Mouse (Mus musculus) spleen, embryonic (tissue): Measurements from ENCODE around the gene Cmtm2b.
"Not testable (repeated sequence)": the region's sequence is repeated elsewhere in the genome, so short reads cannot be mapped to it uniquely, and the experiment has no call there.

Source experiments
- CTCF ChIA-PET: fragments of 350-600 bp; sonication (Branson Sonifier 250); formaldehyde crosslinking; loops from one replicate; lab custom pipeline; 2022; lab: Charles Lee

The Cmtm2b gene

GRCm38 (mm10) chr8:104321930-104322329 lies at the start of gene Cmtm2b:
TSS of gene Cmtm2b (plus strand) at chr8:104322230.
- CTCF ChIA-PET = not testable (repeated sequence)

GRCm38 (mm10) chr8:104293081-104293480 lies 28.9 kb upstream of the Cmtm2b start, which contains the start of gene Cmtm2a:
TSS of gene Cmtm2a (minus strand) at chr8:104293181.
- CTCF ChIA-PET = not testable (repeated sequence)

- CTCF ChIA-PET = no interaction called here
Observed at GRCm38 (mm10) chr8:104294396-104294795, 27.6 kb upstream of the Cmtm2b start.

- CTCF ChIA-PET = not testable (repeated sequence)
Observed at GRCm38 (mm10) chr8:104301577-104301976, 20.5 kb upstream of the Cmtm2b start.

- CTCF ChIA-PET = not testable (repeated sequence)
Observed at GRCm38 (mm10) chr8:104302536-104302935, 19.5 kb upstream of the Cmtm2b start.

GRCm38 (mm10) chr8:104304962-104305361 lies 17.1 kb upstream of the Cmtm2b start:
- CTCF ChIA-PET = no interaction called here

GRCm38 (mm10) chr8:104308341-104308740 lies 13.7 kb upstream of the Cmtm2b start:
- CTCF ChIA-PET = not testable (repeated sequence)

- CTCF ChIA-PET = interaction anchor here (0.7 kb wide), 1 partner anchor 24 kb away, joined by 3 read pairs; no protein-coding TSS in a partner anchor
Observed at GRCm38 (mm10) chr8:104309441-104310155, 12.4 kb upstream of the Cmtm2b start, which contains the start of the genes Gm45711 and Cmtm1. TSS of gene Gm45711 (minus strand) at chr8:104310081. TSS of gene Cmtm1 (minus strand) at chr8:104310145.

GRCm38 (mm10) chr8:104312023-104312422 lies 10.0 kb upstream of the Cmtm2b start:
- CTCF ChIA-PET = interaction anchor here (0.5 to 0.7 kb wide), 2 partner anchors 145 to 901 kb away, joined by 3 to 7 read pairs; no protein-coding TSS in a partner anchor

GRCm38 (mm10) chr8:104313311-104313710 lies 8.7 kb upstream of the Cmtm2b start:
- CTCF ChIA-PET = interaction anchor here (0.7 kb wide), 1 partner anchor 191 kb away, joined by 3 read pairs; no protein-coding TSS in a partner anchor

GRCm38 (mm10) chr8:104321267-104321666 lies 763 bp upstream of the Cmtm2b start, which contains the start of gene Gm11020:
TSS of gene Gm11020 (plus strand) at chr8:104321567.
- CTCF ChIA-PET = interaction anchor here (0.7 kb wide), 1 partner anchor 73 kb away, joined by 3 read pairs; the partner anchor contains the start of gene Tk2

- CTCF ChIA-PET = no interaction called here
Observed at GRCm38 (mm10) chr8:104332665-104333631, 10.9 kb downstream of the Cmtm2b start.

GRCm38 (mm10) chr8:104333786-104334185 lies 11.8 kb downstream of the Cmtm2b start:
- CTCF ChIA-PET = interaction anchor here (0.6 kb wide), 1 partner anchor 24 kb away, joined by 3 read pairs; the partner anchor contains the start of genes Cmtm1 and Gm45711

GRCm38 (mm10) chr8:104334196-104334595 lies 12.2 kb downstream of the Cmtm2b start:
- CTCF ChIA-PET = interaction anchor here (0.6 kb wide), 1 partner anchor 24 kb away, joined by 3 read pairs; the partner anchor contains the start of genes Cmtm1 and Gm45711

- CTCF ChIA-PET = no interaction called here
Observed at GRCm38 (mm10) chr8:104336806-104337205, 14.8 kb downstream of the Cmtm2b start.

GRCm38 (mm10) chr8:104337890-104338289 lies 15.9 kb downstream of the Cmtm2b start:
- CTCF ChIA-PET = no interaction called here

GRCm38 (mm10) chr8:104339229-104339982 lies 17.4 kb downstream of the Cmtm2b start, which contains the start of gene Cmtm3:
TSS of gene Cmtm3 (plus strand) at chr8:104339410.
- CTCF ChIA-PET = interaction anchor here (0.5 to 1.0 kb wide), 5 partner anchors 35 to 212 kb away, joined by 3 to 7 read pairs (median 4); partner anchors contain the start of gene Dync1li2

GRCm38 (mm10) chr8:104339983-104340232 lies 17.9 kb downstream of the Cmtm2b start:
- CTCF ChIA-PET = interaction anchor here (0.7 to 1.0 kb wide), 2 partner anchors 179 to 212 kb away, joined by 3 to 7 read pairs; no protein-coding TSS in a partner anchor

GRCm38 (mm10) chr8:104340233-104341105 lies 18.4 kb downstream of the Cmtm2b start:
- CTCF ChIA-PET = interaction anchor here (0.7 to 1.0 kb wide), 2 partner anchors 179 to 213 kb away, joined by 3 to 7 read pairs; no protein-coding TSS in a partner anchor
